ENCODE assay signal across 22 mouse cellular contexts in genomic region chr19:46347146-46347545, GRCm38 (mm10). TPM values are rescaled to one million over a fixed set of nuclear protein-coding genes. Genes with fewer than 3 reads are reported as not detected.
DNase-seq lines count a peak whose midpoint lies in the region; ATAC-seq and TF ChIP-seq lines count a peak whose summit lies in the region.
"Had no signal": no experiment of that assay in that cellular context is flagged by ENCODE, and none has a peak within 500 bp of the region (broad histone marks: within the 10 kb centered on the region; RNA-seq: fewer than 3 reads in every experiment).

No protein-coding gene starts in this region.

- H3K4me2 ChIP-seq in CH12.LX (ENCODE audit: insufficient read depth, low read depth, poor library complexity, severe bottlenecking), result no peak overlapping the region
- H3K4me2 ChIP-seq in hindbrain, embryonic 12.5 days (replicated peaks), result no peak overlapping the region

- no peaks in the 10 kb centered on the region for H3K27me3 ChIP-seq in CH12.LX (replicated peaks)
- no peaks in the 10 kb centered on the region for H3K27me3 ChIP-seq in MEL (ENCODE audit: control insufficient read depth in 1 of 2, insufficient read depth in 2 of 2, low read length in 2 of 2)
- H3K27me3 ChIP-seq in hindbrain, embryonic 12.5 days, result peaks cover 31% of the 10 kb centered on the region

- H3K9me3 ChIP-seq in CH12.LX (replicated peaks; ENCODE audit: low read length) (no peaks in the 10 kb centered on the region), MEL (replicated peaks; ENCODE audit: insufficient read depth, low read length) (no peaks in the 10 kb centered on the region)
- H3K9me3 ChIP-seq in hindbrain, embryonic 12.5 days (replicated peaks), result no peaks in the 10 kb centered on the region

- H3K79me2 ChIP-seq in CH12.LX (replicated peaks; ENCODE audit: control insufficient read depth, extremely low read depth, insufficient read depth, poor library complexity, severe bottlenecking), result no peaks in the 10 kb centered on the region
- peaks cover 8% of the 10 kb centered on the region for H3K79me2 ChIP-seq in MEL (ENCODE audit: control insufficient read depth, insufficient read depth, low read length, poor library complexity)

- intact Hi-C loops in gastrocnemius, adult 2 months (cut with DNase I), result no loop called here

- in situ Hi-C loops in CH12.LX (cut with MboI; ENCODE audit: low pct_ligation_motif_present, low pct_unique_long_range_greater_than_20kb, low sequenced_read_pairs), result no loop called here

- dilution Hi-C loops in CH12.LX (cut with MboI; ENCODE audit: extremely low pct_ligation_motif_present, extremely low pct_unique_long_range_greater_than_20kb, low sequenced_read_pairs), result no loop called here

- TF ChIP-seq POLR2A in CH12.LX (IDR thresholded peaks at IDR 0.05; ENCODE audit: low read depth, low read length) (no peak), MEL (IDR thresholded peaks at IDR 0.05; ENCODE audit: control insufficient read depth in 1 of 2, insufficient read depth in 1 of 2, low read depth in 1 of 2, low read length in 2 of 2, poor library complexity in 1 of 2) (no peak)

- H3K4me3 ChIP-seq in CH12.LX (replicated peaks in 1 of 3; ENCODE audit: low read depth in 2 of 3, low read length in 2 of 3, poor library complexity in 1 of 3) (no peak overlapping the region), MEL (ENCODE audit: control insufficient read depth in 1 of 2, insufficient read depth in 1 of 2, low read depth in 2 of 2, low read length in 2 of 2) (peak overlapping the region in 1 of 2 experiments; percentile 84; a peak in 2 of 4 replicates)
- no peak overlapping the region for H3K4me3 ChIP-seq in gastrocnemius, adult 2 months
- H3K4me3 ChIP-seq in hindbrain, embryonic 12.5 days, result no peak overlapping the region

- H3K27ac ChIP-seq in CH12.LX (ENCODE audit: insufficient read depth, low read depth), result no peak overlapping the region
- peak overlapping the region; percentile 78 for H3K27ac ChIP-seq in MEL (ENCODE audit: control insufficient read depth, low read depth, low read length)
- H3K27ac ChIP-seq in gastrocnemius, adult 2 months, result no peak overlapping the region
- H3K27ac ChIP-seq in hindbrain, embryonic 12.5 days, result no peak overlapping the region

- TF ChIP-seq CTCF in CH12.LX (conservative IDR thresholded peaks at IDR 0.05 in 1 of 2, IDR thresholded peaks at IDR 0.05 in 1 of 2; ENCODE audit: low read depth in 2 of 2, low read length in 2 of 2) (no peak), MEL (IDR thresholded peaks at IDR 0.05 in 2 of 3, conservative IDR thresholded peaks at IDR 0.05 in 1 of 3; ENCODE audit: control insufficient read depth in 1 of 3, insufficient read depth in 1 of 3, low read depth in 2 of 3, low read length in 3 of 3, poor library complexity in 1 of 3, severe bottlenecking in 1 of 3) (no peak)
- TF ChIP-seq CTCF in gastrocnemius, adult 2 months (IDR thresholded peaks at IDR 0.05), result no peak

- H3K36me3 ChIP-seq in CH12.LX (replicated peaks in 1 of 2; ENCODE audit: control insufficient read depth in 1 of 2, insufficient read depth in 1 of 2, low read length in 1 of 2) (peaks cover 0 to 5% of the 10 kb centered on the region in 2 experiments), MEL (ENCODE audit: control insufficient read depth in 1 of 2, insufficient read depth in 2 of 2, low read length in 2 of 2) (peaks cover 0 to 39% of the 10 kb centered on the region in 2 experiments; a peak in 2 of 4 replicates)
- no peaks in the 10 kb centered on the region for H3K36me3 ChIP-seq in hindbrain, embryonic 12.5 days

- no peak for TF ChIP-seq RAD21 in CH12.LX (IDR thresholded peaks at IDR 0.05; ENCODE audit: low read depth, low read length)
- TF ChIP-seq RAD21 in MEL (IDR thresholded peaks at IDR 0.05; ENCODE audit: low read depth, low read length), result no peak

- H3K4me1 ChIP-seq in CH12.LX (ENCODE audit: control insufficient read depth in 1 of 2, insufficient read depth in 2 of 2) (peaks cover 6 to 25% of the 10 kb centered on the region in 2 experiments), MEL (ENCODE audit: control insufficient read depth in 1 of 2, insufficient read depth in 2 of 2, low read length in 2 of 2) (peaks cover 19 to 34% of the 10 kb centered on the region in 2 experiments)
- peaks cover 20% of the 10 kb centered on the region for H3K4me1 ChIP-seq in hindbrain, embryonic 12.5 days

- no peak for TF ChIP-seq EP300 in CH12.LX (IDR thresholded peaks at IDR 0.05; ENCODE audit: low read length)
- no peak for TF ChIP-seq EP300 in MEL (IDR thresholded peaks at IDR 0.05; ENCODE audit: low read depth in 1 of 2, low read length in 2 of 2)

- WGBS in hindbrain, embryonic 12.5 days, result 100% methylated on average over 1 of the region's 1 CpGs

- H3K9ac ChIP-seq in CH12.LX (ENCODE audit: insufficient read depth, low read depth), result no peak overlapping the region
- H3K9ac ChIP-seq in MEL (ENCODE audit: control insufficient read depth, low read depth, low read length, poor library complexity, severe bottlenecking), result peak overlapping the region; percentile 84
- no peak overlapping the region for H3K9ac ChIP-seq in hindbrain, embryonic 12.5 days

- ATAC-seq in hindbrain, embryonic 12.5 days (ENCODE audit: low FRiP score), result no peak
- ATAC-seq: activated CD4-positive, CD25-positive, alpha-beta regulatory T cell, adult 4 months; CD4-positive, CD25-positive, alpha-beta regulatory T cell, adult 4 months; Patski had no signal

- peak; percentile 6 for DNase-seq in cerebellum, adult 9-11 months
- DNase-seq in cerebellum, adult 9-10 months, result no peak
- DNase-seq in CH12.LX (ENCODE audit: extremely low read depth) (no peak), MEL (ENCODE audit: low read depth, low spot score) (no peak)
- no peak for DNase-seq in gastrocnemius, adult 2 months
- DNase-seq: adrenal gland, adult 2 months; adrenal gland, adult 8-10 months; adrenal gland, postnatal 10 days; adrenal gland, postnatal 14 days; adrenal gland, postnatal 25 days; adrenal gland, postnatal 36 days; B cell, adult 2 months; cerebellum, adult 11 months; cerebellum, adult 11-12 months; cerebellum, adult 18-20 months; cerebellum, adult 2 months; cerebellum, adult 8-10 months had no signal

TF ChIP-seq in CH12.LX, 34 proteins besides CTCF, POLR2A, EP300 and RAD21:
- TF ChIP-seq JUND (conservative IDR thresholded peaks at IDR 0.05; ENCODE audit: low read depth, low read length), result no peak
- TF ChIP-seq ZNF384 (IDR thresholded peaks at IDR 0.05; ENCODE audit: low read depth, low read length), result peak; percentile 76; the same call in 1 of the 2 replicates

TF ChIP-seq in MEL, 35 proteins besides CTCF, POLR2A, EP300 and RAD21:
- peak; percentile 82 for TF ChIP-seq ZNF384 (IDR thresholded peaks at IDR 0.05; ENCODE audit: low read depth, low read length)
- TF ChIP-seq HCFC1 (IDR thresholded peaks at IDR 0.05; ENCODE audit: low read depth, low read length), result no peak

RNA-seq across cellular contexts. Expression of gene 2310034G01Rik, which starts 3.0 kb away (rescaled TPM):
- 1.3 and 1.4 TPM in 2 replicates for total RNA-seq in CH12.LX (2012; rRNA removed)
- 1.5 and 1.6 TPM in 2 replicates for total RNA-seq in CH12.LX (2014; rRNA removed)
- 1.1 and 1.4 TPM in 2 replicates for polyA plus RNA-seq in CH12.LX (2012; ENCODE audit: insufficient read length, low read depth)
- total RNA-seq in MEL (2012; rRNA removed), result 0.50 and 0.78 TPM in 2 replicates
- under 1 TPM in 1 of 2 experiments, not detected in 1; 0.95 TPM for polyA plus RNA-seq in MEL (2012; ENCODE audit: insufficient read depth in 1 of 2, insufficient read length in 2 of 2, low read depth in 1 of 2, low replicate concordance in 2 of 2, missing spikeins in 1 of 2)
- total RNA-seq in gastrocnemius, adult 2 months (2021), result under 1 TPM; 0.17 to 0.18 TPM
- polyA plus RNA-seq in hindbrain, embryonic 12.5 days (2016; fragmentation: Nextera tagmentation; extraction: Ambion mirVana), result 1.4 and 1.5 TPM in 2 replicates
- total RNA-seq: G1E had no signal
- polyA plus RNA-seq: activated CD4-positive, CD25-positive, alpha-beta regulatory T cell, adult 4 months; G1E had no signal

RNA-seq across cellular contexts. Expression of gene Mfsd13a, which starts 6.2 kb away (rescaled TPM):
- total RNA-seq in CH12.LX (2012; rRNA removed) (4.9 and 7.6 TPM in 2 replicates), CH12.LX (2014; rRNA removed) (2.8 and 3.1 TPM in 2 replicates), MEL (2012; rRNA removed) (4.7 and 5.5 TPM in 2 replicates)
- polyA plus RNA-seq in CH12.LX (2012; ENCODE audit: insufficient read length, low read depth) (13.2 and 15.9 TPM in 2 replicates), MEL (2012; ENCODE audit: insufficient read depth in 1 of 2, insufficient read length in 2 of 2, low read depth in 1 of 2, low replicate concordance in 2 of 2, missing spikeins in 1 of 2) (10 to 100 TPM in 1 of 2 experiments, not detected in 1; 45.9 TPM)
- total RNA-seq in gastrocnemius, adult 2 months (2021), result 1 to 10 TPM in 1 of 2 experiments, under 1 TPM in 1; 0.82 to 1.2 TPM
- polyA plus RNA-seq in hindbrain, embryonic 12.5 days (2016; fragmentation: Nextera tagmentation; extraction: Ambion mirVana), result 7.1 and 7.6 TPM in 2 replicates
- total RNA-seq: G1E had no signal

RNA-seq across cellular contexts. Expression of gene Cuedc2, which starts 8.6 kb away (rescaled TPM):
- total RNA-seq in CH12.LX (2012; rRNA removed) (95.1 and 102 TPM in 2 replicates), CH12.LX (2014; rRNA removed) (117 and 120 TPM in 2 replicates), MEL (2012; rRNA removed) (270 and 302 TPM in 2 replicates)
- polyA plus RNA-seq in CH12.LX (2012; ENCODE audit: insufficient read length, low read depth) (94.4 and 123 TPM in 2 replicates), MEL (2012; ENCODE audit: insufficient read depth in 1 of 2, insufficient read length in 2 of 2, low read depth in 1 of 2, low replicate concordance in 2 of 2, missing spikeins in 1 of 2) (100 to 1,000 TPM; 251 to 297 TPM)
- 10 to 100 TPM; 58.2 to 67.6 TPM for total RNA-seq in gastrocnemius, adult 2 months (2021)
- polyA plus RNA-seq in hindbrain, embryonic 12.5 days (2016; fragmentation: Nextera tagmentation; extraction: Ambion mirVana), result 239 and 261 TPM in 2 replicates

RNA-seq across cellular contexts. Expression of gene Fbxl15, which starts 19.2 kb away (rescaled TPM):
- total RNA-seq in CH12.LX (2012; rRNA removed), result 9.9 and 10.4 TPM in 2 replicates
- 6.8 and 9.4 TPM in 2 replicates for total RNA-seq in CH12.LX (2014; rRNA removed)
- polyA plus RNA-seq in CH12.LX (2012; ENCODE audit: insufficient read length, low read depth), result 7.3 and 7.6 TPM in 2 replicates
- total RNA-seq in MEL (2012; rRNA removed), result 12.1 and 12.7 TPM in 2 replicates
- polyA plus RNA-seq in MEL (2012; ENCODE audit: insufficient read depth in 1 of 2, insufficient read length in 2 of 2, low read depth in 1 of 2, low replicate concordance in 2 of 2, missing spikeins in 1 of 2), result 10 to 100 TPM in 1 of 2 experiments, not detected in 1; 13.2 TPM
- total RNA-seq in gastrocnemius, adult 2 months (2021), result 1 to 10 TPM; 2.9 to 3.8 TPM
- polyA plus RNA-seq in hindbrain, embryonic 12.5 days (2016; fragmentation: Nextera tagmentation; extraction: Ambion mirVana), result 26.2 and 28.3 TPM in 2 replicates

RNA-seq across cellular contexts. Expression of gene Psd, which starts 20.2 kb away (rescaled TPM):
- total RNA-seq in CH12.LX (2012; rRNA removed) (1.3 and 2.2 TPM in 2 replicates), CH12.LX (2014; rRNA removed) (0.39 and 0.70 TPM in 2 replicates), MEL (2012; rRNA removed) (1.9 and 4.5 TPM in 2 replicates)
- polyA plus RNA-seq in CH12.LX (2012; ENCODE audit: insufficient read length, low read depth) (20.1 and 20.6 TPM in 2 replicates), MEL (2012; ENCODE audit: insufficient read depth in 1 of 2, insufficient read length in 2 of 2, low read depth in 1 of 2, low replicate concordance in 2 of 2, missing spikeins in 1 of 2) (10 to 100 TPM in 1 of 2 experiments, not detected in 1; 17.2 TPM)
- total RNA-seq in gastrocnemius, adult 2 months (2021), result under 1 TPM; 0.14 to 0.36 TPM
- polyA plus RNA-seq in hindbrain, embryonic 12.5 days (2016; fragmentation: Nextera tagmentation; extraction: Ambion mirVana), result 33.2 and 34.7 TPM in 2 replicates
